Mouse (Mus musculus) liver, embryonic 14.5 days (tissue): ENCODE data around the gene Rex1bd.
A peak's percentile ranks its signal among the peaks of the same experiment; 100 is the strongest.

ENCODE experiments used
- CTCF ChIP-seq: IDR thresholded peaks from 2 replicates; pipeline ENCODE4 v1.5.1; 2016; ENCODE audit warnings: antibody characterized with exemption, low read depth, control low read depth
- EP300 ChIP-seq: IDR thresholded peaks from 2 replicates; pipeline ENCODE4 v1.6.1; 2016; ENCODE audit warnings: antibody characterized with exemption, low read depth

- TF ChIP-seq CTCF (peak; percentile 96), EP300 (0 out of 2 replicates have a peak, but pooled peaks have one; percentile 2)
These were observed at the start of gene Rex1bd for GRCm38 (mm10) chr8:70506328-70507026.
